23 mouse cellular contexts compared by ENCODE assay signal in the genomic region with DNA sequence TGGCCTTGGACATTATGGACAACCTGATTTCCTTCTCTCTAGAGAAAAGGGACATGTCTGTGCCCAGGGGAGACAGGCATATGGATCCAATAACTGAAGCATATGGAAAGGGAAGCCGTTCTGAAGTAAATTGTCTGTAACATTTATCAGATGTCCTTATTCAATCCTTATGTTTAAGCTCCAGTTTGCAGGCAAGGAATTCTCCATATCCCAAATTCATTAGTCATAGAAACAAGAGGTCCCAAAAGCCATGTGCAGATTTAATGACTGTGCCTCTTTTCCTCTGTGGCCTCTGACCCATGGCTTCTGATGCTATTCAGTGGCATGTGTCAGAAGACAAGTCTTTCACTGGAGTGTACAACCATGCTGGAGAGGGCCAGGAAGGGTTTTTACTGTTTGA.
DNase-seq lines count a peak whose midpoint lies in the region; ATAC-seq and TF ChIP-seq lines count a peak whose summit lies in the region.
"Had no signal": no experiment of that assay in that cellular context is flagged by ENCODE, and none has a peak within 500 bp of the region (broad histone marks: within the 10 kb centered on the region; RNA-seq: fewer than 3 reads in every experiment).

No protein-coding gene starts in this region.

- no peak for ATAC-seq in embryonic facial prominence, embryonic 13.5 days (ENCODE audit: insufficient number of reproducible peaks, insufficient read depth, low FRiP score, low TSS enrichment, low read depth)
- peak; percentile 47; the same call in 1 of the 2 replicates for ATAC-seq in limb, embryonic 11.5 days (ENCODE audit: insufficient number of reproducible peaks, low FRiP score, low TSS enrichment, low read depth)
- ATAC-seq: activated CD4-positive, CD25-positive, alpha-beta regulatory T cell, adult 4 months; intestine, embryonic 15.5 days; midbrain, embryonic 13.5 days had no signal

- H3K27me3 ChIP-seq in embryonic facial prominence, embryonic 13.5 days, result no peaks in the 10 kb centered on the region
- H3K27me3 ChIP-seq in limb, embryonic 11.5 days (ENCODE audit: control insufficient read depth, insufficient read depth, low read length), result no peaks in the 10 kb centered on the region
- H3K27me3 ChIP-seq: forebrain, embryonic 12.5 days; hindbrain, embryonic 15.5 days; intestine, embryonic 15.5 days; midbrain, embryonic 13.5 days; neural tube, embryonic 12.5 days had no signal

- peaks cover 11% of the 10 kb centered on the region for H3K4me1 ChIP-seq in cortical plate, adult 2 months (ENCODE audit: control insufficient read depth, insufficient read depth, low read length)
- H3K4me1 ChIP-seq in embryonic facial prominence, embryonic 13.5 days, result peaks cover 44% of the 10 kb centered on the region
- peaks cover 3% of the 10 kb centered on the region; the same call in 1 of the 2 replicates for H3K4me1 ChIP-seq in limb, embryonic 11.5 days (ENCODE audit: control insufficient read depth, insufficient read depth, low read length)

- no peak overlapping the region for H3K4me3 ChIP-seq in cortical plate, adult 2 months (ENCODE audit: insufficient read depth, low read length)
- H3K4me3 ChIP-seq in embryonic facial prominence, embryonic 13.5 days, result no peak overlapping the region
- H3K4me3 ChIP-seq in limb, embryonic 11.5 days (ENCODE audit: low read depth, low read length), result no peak overlapping the region
- H3K4me3 ChIP-seq: erythroblast, embryonic 14.5 days; forebrain, embryonic 12.5 days; hindbrain, embryonic 15.5 days; intestine, embryonic 15.5 days; midbrain, embryonic 13.5 days; neural tube, embryonic 12.5 days had no signal

- no peaks in the 10 kb centered on the region for H3K36me3 ChIP-seq in embryonic facial prominence, embryonic 13.5 days
- H3K36me3 ChIP-seq in limb, embryonic 11.5 days (ENCODE audit: control insufficient read depth, insufficient read depth, low read length), result no peaks in the 10 kb centered on the region
- H3K36me3 ChIP-seq: forebrain, embryonic 12.5 days; hindbrain, embryonic 15.5 days; intestine, embryonic 15.5 days; midbrain, embryonic 13.5 days; neural tube, embryonic 12.5 days had no signal

- no peak for TF ChIP-seq POLR2A in cortical plate, adult 2 months (IDR thresholded peaks at IDR 0.05; ENCODE audit: extremely low read depth, insufficient read depth, low read length)

- peak overlapping the region; percentile 31; the same call in 1 of the 2 replicates for H3K4me2 ChIP-seq in embryonic facial prominence, embryonic 13.5 days
- H3K4me2 ChIP-seq in limb, embryonic 11.5 days (ENCODE audit: low read depth, severe bottlenecking), result no peak overlapping the region
- H3K4me2 ChIP-seq: forebrain, embryonic 12.5 days; hindbrain, embryonic 15.5 days; intestine, embryonic 15.5 days; midbrain, embryonic 13.5 days; neural tube, embryonic 12.5 days had no signal

- H3K27ac ChIP-seq in cortical plate, adult 2 months (ENCODE audit: insufficient read depth, low read length), result peak overlapping the region; percentile 19; the same call in 1 of the 2 replicates
- H3K27ac ChIP-seq in embryonic facial prominence, embryonic 13.5 days, result peak overlapping the region; percentile 52; the same call in 1 of the 2 replicates
- H3K27ac ChIP-seq in limb, embryonic 11.5 days (replicated peaks; ENCODE audit: low read depth, low read length), result no peak overlapping the region
- H3K27ac ChIP-seq: forebrain, embryonic 12.5 days; hindbrain, embryonic 15.5 days; intestine, embryonic 15.5 days; midbrain, embryonic 13.5 days; neural tube, embryonic 12.5 days had no signal

- WGBS in embryonic facial prominence, embryonic 13.5 days, result 18% methylated on average over 1 of the region's 1 CpGs
- WGBS in limb, embryonic 11.5 days, result 24% methylated on average over 1 of the region's 1 CpGs

- DNase-seq in 3T3-L1 (ENCODE audit: low read depth, low spot score), result peak; percentile 40
- peak; percentile 45 for DNase-seq in limb, embryonic 11.5 days (ENCODE audit: low spot score)
- no peak for DNase-seq in gastrocnemius, postnatal 36 days
- DNase-seq in kidney, postnatal 25 days, result no peak
- DNase-seq in ovary, postnatal 10 days (ENCODE audit: low spot score), result no peak
- DNase-seq: adrenal gland, adult 8-10 months; cerebellum, adult 8-10 months; cerebellum, postnatal 36 days; heart, postnatal 4 days; kidney, adult 8-10 months; kidney, postnatal 10 days; right cerebral cortex, adult 18-20 months; right cerebral cortex, postnatal 4 days; thymus, postnatal 14 days had no signal

- no peak overlapping the region for H3K9ac ChIP-seq in embryonic facial prominence, embryonic 13.5 days
- H3K9ac ChIP-seq in limb, embryonic 11.5 days (ENCODE audit: low read length), result no peak overlapping the region
- H3K9ac ChIP-seq: forebrain, embryonic 12.5 days; hindbrain, embryonic 15.5 days; intestine, embryonic 15.5 days; midbrain, embryonic 13.5 days; neural tube, embryonic 12.5 days had no signal

- intact Hi-C loops in gastrocnemius, postnatal 36 days (cut with DNase I), result no loop called here

- no peak for TF ChIP-seq CTCF in cortical plate, adult 2 months (IDR thresholded peaks at IDR 0.05; ENCODE audit: extremely low read depth, insufficient read depth, low read length)

- H3K9me3 ChIP-seq in embryonic facial prominence, embryonic 13.5 days, result no peaks in the 10 kb centered on the region
- H3K9me3 ChIP-seq in limb, embryonic 11.5 days (ENCODE audit: control insufficient read depth, low read length), result peaks cover 2% of the 10 kb centered on the region; the same call in 1 of the 2 replicates
- H3K9me3 ChIP-seq: forebrain, embryonic 12.5 days; hindbrain, embryonic 15.5 days; intestine, embryonic 15.5 days; midbrain, embryonic 13.5 days; neural tube, embryonic 12.5 days had no signal

Comparison
In these comparisons a context has a peak if more than half of its experiments do, and no peak if none do; other contexts are left out.
1. DNase-seq: peak in 3T3-L1 (single experiment) and limb, embryonic 11.5 days (single experiment); none in gastrocnemius, postnatal 36 days (0 of 2), kidney, postnatal 25 days (0 of 2) and ovary, postnatal 10 days (single experiment).